Mouse (Mus musculus): ENCODE data around the gene Stx5a. TPM values are rescaled to one million over a fixed set of nuclear protein-coding genes. Genes with fewer than 3 reads are reported as not detected.

The Stx5a gene
- 28.6 and 29.7 TPM in 2 replicates for polyA plus RNA-seq (2012; rRNA removed)

GRCm38 (mm10) chr19:8741243-8741869 lies at the start of gene Stx5a:
TSS of gene Stx5a (plus strand) at chr19:8741413.

GRCm38 (mm10) chr19:8722907-8723573 lies 18.2 kb upstream of the Stx5a start, which contains the start of gene Slc3a2:
TSS of gene Slc3a2 (minus strand) at chr19:8723369.

GRCm38 (mm10) chr19:8735389-8736159 lies 5.6 kb upstream of the Stx5a start, which contains the start of gene Wdr74:
TSS of gene Wdr74 (plus strand) at chr19:8735827.

GRCm38 (mm10) chr19:8740603-8741002 lies 610 bp upstream of the Stx5a start, which contains the start of gene 1700092M07Rik:
TSS of gene 1700092M07Rik (plus strand) at chr19:8740718.

GRCm38 (mm10) chr19:8756635-8757387 lies 15.6 kb downstream of the Stx5a start, which contains the start of gene Nxf1:
TSS of gene Nxf1 (plus strand) at chr19:8757073.

GRCm38 (mm10) chr19:8770567-8771270 lies 29.5 kb downstream of the Stx5a start, which contains the start of gene Tmem223:
TSS of gene Tmem223 (plus strand) at chr19:8770996.

GRCm38 (mm10) chr19:8774086-8774835 lies 33.0 kb downstream of the Stx5a start, which contains the start of gene Tmem179b:
TSS of gene Tmem179b (minus strand) at chr19:8774467.

GRCm38 (mm10) chr19:8786008-8786781 lies 45.0 kb downstream of the Stx5a start, which contains the start of gene Taf6l:
TSS of gene Taf6l (minus strand) at chr19:8786417.

GRCm38 (mm10) chr19:8798264-8798946 lies 57.2 kb downstream of the Stx5a start, which contains the start of gene Polr2g:
TSS of gene Polr2g (minus strand) at chr19:8798577.

GRCm38 (mm10) chr19:8802130-8802821 lies 61.1 kb downstream of the Stx5a start, which contains the start of gene Zbtb3:
TSS of gene Zbtb3 (plus strand) at chr19:8802555.

Other genes with a start within 250 kb of the Stx5a start
- gene Slc22a8, start 150.2 kb upstream of the Stx5a start, polyA plus RNA-seq (2012; rRNA removed) = not detected in 2 replicates
- gene Slc22a6, start 123.4 kb upstream of the Stx5a start, polyA plus RNA-seq (2012; rRNA removed) = not detected in 2 replicates
- 2.4 and 2.8 TPM in 2 replicates for gene Chrm1, start 77.6 kb upstream of the Stx5a start, polyA plus RNA-seq (2012; rRNA removed)
- gene Slc3a2, start 18.0 kb upstream of the Stx5a start, polyA plus RNA-seq (2012; rRNA removed) = 59.0 and 70.9 TPM in 2 replicates
- 13.9 and 17.6 TPM in 2 replicates for gene Wdr74, start 5.6 kb upstream of the Stx5a start, polyA plus RNA-seq (2012; rRNA removed)
- not detected in 2 replicates for gene 1700092M07Rik, start 695 bp upstream of the Stx5a start, polyA plus RNA-seq (2012; rRNA removed)
- 24.7 and 38.5 TPM in 2 replicates for gene Nxf1, start 15.7 kb downstream of the Stx5a start, polyA plus RNA-seq (2012; rRNA removed)
- 107 and 138 TPM in 2 replicates for gene Tmem223, start 29.6 kb downstream of the Stx5a start, polyA plus RNA-seq (2012; rRNA removed)
- 63.5 and 70.7 TPM in 2 replicates for gene Tmem179b, start 33.1 kb downstream of the Stx5a start, polyA plus RNA-seq (2012; rRNA removed)
- gene Taf6l, start 45.0 kb downstream of the Stx5a start, polyA plus RNA-seq (2012; rRNA removed) = 5.5 and 9.3 TPM in 2 replicates
- gene Polr2g, start 57.2 kb downstream of the Stx5a start, polyA plus RNA-seq (2012; rRNA removed) = 9.7 and 10.4 TPM in 2 replicates
- gene Zbtb3, start 61.1 kb downstream of the Stx5a start, polyA plus RNA-seq (2012; rRNA removed) = 0.48 and 0.78 TPM in 2 replicates
- gene Ttc9c, start 77.9 kb downstream of the Stx5a start, polyA plus RNA-seq (2012; rRNA removed) = 1.4 and 2.1 TPM in 2 replicates
- gene Hnrnpul2, start 78.6 kb downstream of the Stx5a start, polyA plus RNA-seq (2012; rRNA removed) = 4.1 and 4.8 TPM in 2 replicates
- gene AC129217.1, start 88.4 kb downstream of the Stx5a start, polyA plus RNA-seq (2012; rRNA removed) = 0.61 TPM in 1 of 2 replicates, not detected in the other
- 102 and 130 TPM in 2 replicates for gene Bscl2, start 96.1 kb downstream of the Stx5a start, polyA plus RNA-seq (2012; rRNA removed)
- 0.41 and 0.42 TPM in 2 replicates for gene Gng3, start 97.8 kb downstream of the Stx5a start, polyA plus RNA-seq (2012; rRNA removed)
- gene Lrrn4cl, start 109.4 kb downstream of the Stx5a start, polyA plus RNA-seq (2012; rRNA removed) = 1.0 and 1.1 TPM in 2 replicates
- gene Ubxn1, start 130.1 kb downstream of the Stx5a start, polyA plus RNA-seq (2012; rRNA removed) = 92.0 and 115 TPM in 2 replicates
- gene Uqcc3, start 139.5 kb downstream of the Stx5a start, polyA plus RNA-seq (2012; rRNA removed) = 7.5 and 9.7 TPM in 2 replicates
- 0.36 and 0.58 TPM in 2 replicates for gene Lbhd1, start 142.3 kb downstream of the Stx5a start, polyA plus RNA-seq (2012; rRNA removed)
- gene Gm49403, start 142.5 kb downstream of the Stx5a start, polyA plus RNA-seq (2012; rRNA removed) = not detected in 2 replicates
- 2.3 and 2.6 TPM in 2 replicates for gene 1810009A15Rik, start 147.4 kb downstream of the Stx5a start, polyA plus RNA-seq (2012; rRNA removed)
- gene Gm49416, start 147.5 kb downstream of the Stx5a start, polyA plus RNA-seq (2012; rRNA removed) = 0.21 TPM in 1 of 2 replicates, not detected in the other
- gene Ints5, start 151.6 kb downstream of the Stx5a start, polyA plus RNA-seq (2012; rRNA removed) = 12.8 and 15.7 TPM in 2 replicates
- 23.0 and 34.6 TPM in 2 replicates for gene Ganab, start 156.7 kb downstream of the Stx5a start, polyA plus RNA-seq (2012; rRNA removed)
- 51.9 and 68.6 TPM in 2 replicates for gene B3gat3, start 179.0 kb downstream of the Stx5a start, polyA plus RNA-seq (2012; rRNA removed)
- gene Rom1, start 187.9 kb downstream of the Stx5a start, polyA plus RNA-seq (2012; rRNA removed) = 10.0 and 15.1 TPM in 2 replicates
- gene Eml3, start 188.1 kb downstream of the Stx5a start, polyA plus RNA-seq (2012; rRNA removed) = 27.6 and 30.6 TPM in 2 replicates
- gene Mta2, start 200.5 kb downstream of the Stx5a start, polyA plus RNA-seq (2012; rRNA removed) = 7.1 and 8.7 TPM in 2 replicates
- gene Tut1, start 212.4 kb downstream of the Stx5a start, polyA plus RNA-seq (2012; rRNA removed) = 6.5 and 9.3 TPM in 2 replicates
- 33.9 and 55.8 TPM in 2 replicates for gene Eef1g, start 225.6 kb downstream of the Stx5a start, polyA plus RNA-seq (2012; rRNA removed)
- 6.4 and 12.5 TPM in 2 replicates for gene Ahnak, start 247.9 kb downstream of the Stx5a start, polyA plus RNA-seq (2012; rRNA removed)